Mouse (Mus musculus) bone marrow, adult 2 months (tissue): ENCODE results near the gene Lonp2. TPM values are rescaled to one million over a fixed set of nuclear protein-coding genes. Genes with fewer than 3 reads are reported as not detected.

Source experiments
- H3K27ac ChIP-seq: fragments of 200-500 bp; 2 replicates; pipeline ENCODE4 v1.5.1; 2012; ENCODE audit warnings: low read depth, mild to moderate bottlenecking, control low read depth, inconsistent platforms, low read length; ENCODE audit not compliant: control insufficient read depth, poor library complexity, insufficient read depth
- H3K4me1 ChIP-seq: fragments of 200-500 bp; 2 replicates; pipeline ENCODE4 v1.6.1; 2011; ENCODE audit warnings: low read length; ENCODE audit not compliant: control insufficient read depth, insufficient read depth
- H3K4me3 ChIP-seq: fragments of 200-500 bp; replicated peaks from 2 replicates; pipeline ENCODE3; 2011; ENCODE audit warnings: mild to moderate bottlenecking, low read depth, low read length, control low read depth; ENCODE audit not compliant: control insufficient read depth
- CTCF ChIP-seq: fragments of 200-500 bp; IDR thresholded peaks from 2 replicates; pipeline ENCODE4 v1.5.1; 2011; ENCODE audit warnings: low read length, control low read depth; ENCODE audit not compliant: control insufficient read depth, insufficient read depth
- POLR2A ChIP-seq: fragments of 200-500 bp; IDR thresholded peaks from 2 replicates; pipeline ENCODE4 v1.6.1; 2011; ENCODE audit warnings: low read depth, mild to moderate bottlenecking, control low read depth, low read length, borderline replicate concordance; ENCODE audit not compliant: control insufficient read depth
- WGBS: fragments of 180-500 bp; shearing (Covaris S2); methylation state at CpG from one replicate; pipeline ENCODE4 v1.1.7; 2018; 5-methylcytosine and 5-hydroxymethylcytosine counted together
- polyA plus RNA-seq: library from polyadenylated mRNA; stranded (reverse); fragments of >200 nt; gene quantifications from 2 replicates; pipeline ENCODE4 v1.2.4, GENCODE M21; 2011; ENCODE audit warnings: low replicate concordance; ENCODE audit not compliant: missing spikeins, insufficient read depth, insufficient read length

Gene Lonp2
- polyA plus RNA-seq, 1 experiment = 19.8 TPM

DNA sequence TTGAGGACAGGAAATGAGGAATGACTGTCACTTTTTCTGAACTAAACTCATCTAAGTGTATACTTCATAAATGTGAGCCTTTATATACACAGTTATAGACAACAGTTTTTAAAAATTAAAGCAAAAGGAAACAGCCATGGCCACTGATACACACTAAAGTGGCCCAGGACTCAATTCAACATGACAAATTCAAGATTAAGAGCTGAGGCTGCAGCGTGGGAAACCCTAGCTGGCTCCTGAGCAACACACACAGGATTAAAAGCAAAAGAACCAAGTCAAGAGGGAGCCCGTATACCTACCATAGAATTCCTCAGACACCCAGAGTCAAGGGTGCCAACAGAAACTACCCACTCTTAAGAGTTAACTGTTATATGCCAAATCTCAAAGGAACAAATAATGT is 97.6 kb downstream of the Lonp2 start:
- no peak overlapping the region for H3K27ac ChIP-seq
- no peaks in the 10 kb centered on the region; the same call in 1 of the 2 replicates for H3K4me1 ChIP-seq
- no peak for TF ChIP-seq POLR2A
- no peak for TF ChIP-seq CTCF
- 88% methylated on average over 2 of the region's 2 CpGs for WGBS
- H3K4me3 ChIP-seq = no peak overlapping the region

DNA sequence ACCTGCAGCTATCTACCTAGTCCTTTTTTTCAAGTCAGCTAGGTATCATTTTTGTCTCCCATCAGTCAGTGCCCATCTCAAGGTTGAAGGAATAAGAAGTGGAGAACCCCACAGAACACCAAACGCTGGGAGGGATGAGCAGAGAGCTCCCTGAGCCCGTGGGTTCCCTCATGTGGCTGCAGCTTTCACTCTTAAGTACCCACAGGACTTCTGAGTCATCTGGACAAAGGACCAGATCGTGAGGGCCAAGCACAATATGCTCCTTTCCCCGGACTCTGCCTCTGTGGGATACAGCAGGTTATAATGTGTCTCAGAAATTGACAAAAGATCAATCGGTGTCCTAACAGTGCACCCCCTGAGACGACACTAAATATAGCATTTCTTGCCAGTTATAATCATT is 103.1 kb downstream of the Lonp2 start:
- 72% methylated on average over 6 of the region's 6 CpGs for WGBS
- TF ChIP-seq CTCF = no peak

DNA sequence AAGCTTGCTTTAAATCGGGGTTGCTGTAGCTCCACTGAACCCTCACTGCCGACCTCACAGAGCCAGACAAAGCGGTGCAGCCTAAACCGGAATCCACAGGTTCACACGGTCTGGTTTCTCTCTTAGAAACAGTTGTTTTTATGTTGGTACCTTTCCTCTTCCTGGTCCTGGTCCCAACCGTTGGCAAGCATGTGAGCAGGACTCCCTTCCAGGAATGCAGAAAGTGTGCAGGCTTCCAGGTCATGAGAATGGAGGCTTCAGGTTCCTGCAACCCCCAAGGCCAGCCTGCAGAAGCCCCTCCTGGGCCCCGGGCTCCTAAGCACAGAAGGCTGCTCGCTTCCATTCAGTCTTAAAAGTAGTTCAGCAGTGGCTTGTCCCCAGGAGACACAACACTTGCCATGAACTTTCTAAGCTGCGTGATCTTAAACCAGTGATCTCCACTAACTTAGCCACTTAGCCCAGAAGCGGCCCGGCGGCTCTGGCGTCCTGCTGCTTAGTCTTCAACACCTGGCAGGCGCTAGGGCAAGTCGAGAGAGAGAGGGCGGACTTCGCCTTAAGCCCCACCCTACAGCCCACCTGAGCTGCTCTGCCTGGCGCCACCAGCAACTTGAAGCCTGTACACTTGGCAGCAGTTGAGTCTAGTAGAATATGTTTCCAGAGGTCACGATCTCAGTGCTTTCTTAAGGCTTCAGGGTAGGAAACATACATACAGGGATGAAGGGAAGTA is 104.5 kb downstream of the Lonp2 start:
- Histone ChIP-seq H3K4me3 (no peak overlapping the region), H3K4me1 (no peaks in the 10 kb centered on the region), H3K27ac (no peak overlapping the region; the same call in 1 of the 2 replicates)
- TF ChIP-seq POLR2A (no peak), CTCF (no peak)
- WGBS = 82% methylated on average over 19 of the region's 19 CpGs

More for the DNA sequence above, 103.1 kb downstream of the Lonp2 start:
- Histone ChIP-seq H3K4me1 (no peaks in the 10 kb centered on the region), H3K4me3 (no peak overlapping the region), H3K27ac (no peak overlapping the region)

DNA sequence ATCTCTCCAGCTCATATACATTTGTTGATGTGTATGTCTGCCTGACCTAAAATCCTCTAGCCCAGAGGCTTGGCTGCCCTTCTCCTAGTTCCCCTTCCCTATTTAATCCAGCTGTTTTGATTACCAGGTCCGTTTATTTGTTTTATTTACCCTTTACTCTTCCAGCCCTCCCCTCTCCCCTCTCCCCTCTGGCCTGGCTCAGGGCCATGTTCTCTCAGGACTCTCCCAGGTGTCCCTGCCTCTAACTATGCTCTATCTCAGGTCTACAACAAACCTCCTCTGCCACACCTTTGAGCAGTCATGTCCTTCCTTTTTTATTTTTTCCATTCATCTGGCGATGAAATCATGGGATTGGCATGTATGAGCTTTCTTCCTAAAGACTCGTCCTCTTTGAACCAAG is 106.5 kb downstream of the Lonp2 start:
- no peak overlapping the region for H3K27ac ChIP-seq
- 68% methylated on average over 3 of the region's 3 CpGs for WGBS
- no peak for TF ChIP-seq POLR2A
- no peak for TF ChIP-seq CTCF
- H3K4me3 ChIP-seq = no peak overlapping the region
- peaks cover under 1% of the 10 kb centered on the region for H3K4me1 ChIP-seq

DNA sequence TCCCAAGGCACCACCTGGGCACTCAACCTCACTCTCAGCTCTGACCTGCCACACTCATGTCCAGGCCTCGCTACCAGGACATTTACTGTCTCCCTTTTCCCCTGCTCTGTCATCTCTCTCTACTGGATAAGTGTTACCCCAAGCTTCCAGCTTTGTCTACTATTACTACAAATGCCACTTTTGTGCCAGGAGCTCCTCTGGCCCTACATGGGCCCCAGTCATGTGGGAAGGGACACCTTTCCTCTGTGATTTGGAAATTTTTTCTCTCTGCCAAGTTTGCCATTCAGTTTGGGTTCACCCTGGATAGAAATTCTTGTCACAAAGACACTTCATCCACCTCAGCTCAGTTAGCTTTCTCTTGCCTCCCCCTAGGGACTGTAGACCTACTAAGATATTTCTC is 107.0 kb downstream of the Lonp2 start:
- TF ChIP-seq CTCF = no peak
- no peak for TF ChIP-seq POLR2A
- peaks cover 2% of the 10 kb centered on the region for H3K4me1 ChIP-seq
- WGBS = 83% methylated on average over 1 of the region's 1 CpGs
- H3K4me3 ChIP-seq = no peak overlapping the region
- H3K27ac ChIP-seq = no peak overlapping the region

DNA sequence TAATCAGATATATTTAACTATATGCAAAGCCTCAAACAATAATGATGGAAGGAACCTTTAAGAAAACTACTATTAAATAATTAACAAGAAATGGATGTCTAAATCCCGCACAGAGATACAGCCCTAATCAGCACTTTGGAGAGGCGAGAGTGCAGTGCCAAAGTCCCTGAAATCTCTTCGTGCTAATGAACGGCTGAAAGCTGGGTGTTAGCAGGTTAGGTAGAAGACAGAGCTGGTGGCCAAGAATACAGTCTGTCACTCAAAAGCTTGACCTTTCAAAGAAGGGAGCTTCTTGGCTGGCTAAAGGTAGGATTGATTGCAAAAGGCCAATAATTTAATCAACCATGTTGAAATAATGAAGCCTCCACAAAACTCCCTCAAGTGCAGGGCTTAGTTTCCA is 110.3 kb downstream of the Lonp2 start:
- Histone ChIP-seq H3K4me1 (peaks cover 2% of the 10 kb centered on the region), H3K27ac (no peak overlapping the region), H3K4me3 (no peak overlapping the region)
- TF ChIP-seq POLR2A (no peak), CTCF (no peak)
- 80% methylated on average over 4 of the region's 4 CpGs for WGBS

DNA sequence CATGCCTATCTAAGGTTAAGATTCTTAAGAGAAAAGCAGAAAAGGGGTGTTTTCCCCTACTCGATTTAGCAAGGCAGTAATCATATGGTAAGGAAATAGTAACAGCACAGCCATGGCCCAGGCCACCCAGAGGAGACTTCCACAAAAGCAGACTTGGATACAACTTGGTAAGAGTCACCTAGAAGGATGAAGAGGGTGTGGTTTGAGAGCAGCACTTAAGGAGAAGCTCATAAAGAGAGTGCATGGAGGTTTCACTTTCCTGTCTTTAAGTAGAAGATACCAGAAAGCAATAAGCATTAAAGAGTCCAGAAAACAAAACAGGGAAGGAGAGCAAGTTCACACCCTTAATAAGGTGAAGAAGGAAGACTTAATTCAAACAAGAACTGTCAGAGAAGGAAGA is 111.1 kb downstream of the Lonp2 start:
- peaks cover 2% of the 10 kb centered on the region for H3K4me1 ChIP-seq
- 53% methylated on average over 1 of the region's 1 CpGs for WGBS
- H3K4me3 ChIP-seq = no peak overlapping the region
- TF ChIP-seq POLR2A = no peak
- no peak for TF ChIP-seq CTCF
- H3K27ac ChIP-seq = no peak overlapping the region

DNA sequence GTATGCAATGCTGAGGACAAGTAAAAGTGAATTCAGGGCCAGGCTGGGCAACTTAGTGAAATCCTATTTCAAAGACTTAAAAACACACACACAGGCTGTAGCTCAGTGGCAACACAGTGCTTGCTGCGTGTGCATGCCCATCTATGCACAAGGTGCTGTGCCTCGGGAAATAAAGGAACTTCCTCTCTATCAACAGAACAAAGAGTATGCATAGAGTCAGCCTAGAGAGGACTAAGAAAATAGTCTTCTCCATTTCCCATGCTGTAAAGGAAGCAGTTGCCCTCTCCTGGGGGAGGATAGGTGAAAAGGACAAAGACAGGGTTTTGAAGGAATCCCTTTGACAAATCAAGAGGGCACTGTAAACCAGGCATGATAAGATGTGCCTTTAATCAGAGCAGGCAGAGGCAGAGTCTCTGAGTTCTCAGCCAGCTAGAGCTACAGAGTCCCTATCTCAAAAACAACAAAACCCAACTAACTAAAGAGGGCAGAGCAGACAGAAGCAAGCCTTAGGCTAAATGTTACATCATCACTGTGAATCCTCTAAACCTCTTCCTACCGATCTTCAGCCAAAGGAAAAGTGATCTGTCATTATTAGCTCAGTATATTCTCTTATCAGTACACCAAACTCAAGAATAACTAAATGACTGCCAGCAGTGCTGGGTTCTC is 111.7 kb downstream of the Lonp2 start:
- 8% methylated on average over 3 of the region's 3 CpGs for WGBS
- no peak overlapping the region for H3K27ac ChIP-seq
- no peak overlapping the region for H3K4me3 ChIP-seq
- H3K4me1 ChIP-seq = peaks cover 2% of the 10 kb centered on the region
- no peak for TF ChIP-seq POLR2A
- TF ChIP-seq CTCF = no peak
